Mouse (Mus musculus) heart, adult 2 months (tissue): ENCODE results near the gene Fto.

ENCODE experiments used
- CTCF ChIP-seq: fragments of 200-600 bp; IDR thresholded peaks from 2 replicates; pipeline ENCODE4 v1.8.1; 2022; ENCODE audit warnings: antibody characterized with exemption, mild to moderate bottlenecking, moderate library complexity
- EP300 ChIP-seq: fragments of 200-500 bp; IDR thresholded peaks from 2 replicates; pipeline ENCODE4 v1.6.1; 2011; ENCODE audit warnings: low read depth, low read length, control low read depth; ENCODE audit not compliant: insufficient read depth
- POLR2A ChIP-seq: fragments of 200-500 bp; IDR thresholded peaks from 2 replicates; pipeline ENCODE4 v1.6.1; 2011; ENCODE audit warnings: mild to moderate bottlenecking, low read depth, low read length, control low read depth; ENCODE audit not compliant: insufficient read depth

GRCm38 (mm10) chr8:91713677-91714312 lies 400.5 kb downstream of the Fto start:
- TF ChIP-seq CTCF (no peak), POLR2A (no peak), EP300 (no peak)
